Mouse (Mus musculus): ENCODE data around the gene Coa6. TPM values are rescaled to one million over a fixed set of nuclear protein-coding genes. Genes with fewer than 3 reads are reported as not detected.

The Coa6 gene
- polyA plus RNA-seq, 1 experiment from 2014 or later: 55.9 TPM

GRCm38 (mm10) chr8:126438937-126439336 is 16.6 kb downstream of the Coa6 start:
- no peak overlapping the region for H3K4me3 ChIP-seq (ENCODE audit: low read length)
- ATAC-seq: no peak
- H3K36me3 ChIP-seq (ENCODE audit: control insufficient read depth, insufficient read depth, low read length): peaks cover 25% of the 10 kb centered on the region

GRCm38 (mm10) chr8:126451158-126451557 is 28.8 kb downstream of the Coa6 start:
- Histone ChIP-seq H3K4me3 (ENCODE audit: low read length) (no peak overlapping the region), H3K9ac (ENCODE audit: low read depth, low read length) (no peak overlapping the region), H3K36me3 (ENCODE audit: control insufficient read depth, insufficient read depth, low read length) (peaks cover 37% of the 10 kb centered on the region), H3K4me2 (ENCODE audit: low read length) (no peak overlapping the region), H3K27ac (ENCODE audit: low read depth, low read length) (no peak overlapping the region), H3K9me3 (ENCODE audit: control insufficient read depth, low read length) (no peaks in the 10 kb centered on the region), H3K27me3 (replicated peaks; ENCODE audit: control insufficient read depth, insufficient read depth, low read length) (no peaks in the 10 kb centered on the region), H3K4me1 (ENCODE audit: control insufficient read depth, insufficient read depth, low read depth, low read length) (no peaks in the 10 kb centered on the region)
- no peak for ATAC-seq
- 89% methylated on average over 8 of the region's 8 CpGs for WGBS

More at GRCm38 (mm10) chr8:126438937-126439336, 16.6 kb downstream of the Coa6 start:
- 65% methylated on average over 2 of the region's 2 CpGs for WGBS
- Histone ChIP-seq H3K27me3 (replicated peaks; ENCODE audit: control insufficient read depth, insufficient read depth, low read length) (no peaks in the 10 kb centered on the region), H3K27ac (ENCODE audit: low read depth, low read length) (no peak overlapping the region), H3K9me3 (ENCODE audit: control insufficient read depth, low read length) (no peaks in the 10 kb centered on the region), H3K4me1 (ENCODE audit: control insufficient read depth, insufficient read depth, low read depth, low read length) (no peaks in the 10 kb centered on the region), H3K4me2 (ENCODE audit: low read length) (no peak overlapping the region), H3K9ac (ENCODE audit: low read depth, low read length) (no peak overlapping the region)

GRCm38 (mm10) chr8:126455383-126455782 is 33.1 kb downstream of the Coa6 start:
- WGBS: 70% methylated on average over 7 of the region's 7 CpGs
- no peak for ATAC-seq
- no peaks in the 10 kb centered on the region for H3K27me3 ChIP-seq (replicated peaks; ENCODE audit: control insufficient read depth, insufficient read depth, low read length)
- H3K36me3 ChIP-seq (ENCODE audit: control insufficient read depth, insufficient read depth, low read length): peaks cover 28% of the 10 kb centered on the region
- no peaks in the 10 kb centered on the region for H3K9me3 ChIP-seq (ENCODE audit: control insufficient read depth, low read length)
- H3K4me2 ChIP-seq (ENCODE audit: low read length): no peak overlapping the region
- H3K9ac ChIP-seq (ENCODE audit: low read depth, low read length): no peak overlapping the region
- no peaks in the 10 kb centered on the region for H3K4me1 ChIP-seq (ENCODE audit: control insufficient read depth, insufficient read depth, low read depth, low read length)
- no peak overlapping the region for H3K4me3 ChIP-seq (ENCODE audit: low read length)
- H3K27ac ChIP-seq (ENCODE audit: low read depth, low read length): no peak overlapping the region

DNA sequence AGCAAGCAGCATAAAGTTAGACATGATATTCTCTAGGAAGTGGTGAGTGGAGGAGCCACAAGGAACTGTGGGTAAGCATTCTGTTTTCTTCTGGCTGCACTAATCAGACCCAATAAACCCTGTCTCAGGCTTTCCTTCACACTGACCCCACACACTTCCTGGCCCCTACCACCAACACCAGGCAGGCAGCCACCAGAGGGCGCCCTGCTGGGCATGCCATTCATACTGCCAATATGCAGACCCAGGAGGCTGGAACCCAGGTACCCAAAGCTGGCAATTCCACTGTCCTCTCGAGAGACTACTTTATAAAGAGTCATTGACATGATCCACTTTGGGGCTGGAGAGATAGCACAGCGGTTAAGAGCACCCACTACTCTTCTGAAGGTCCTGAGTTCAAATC is 38.0 kb downstream of the Coa6 start:
- Histone ChIP-seq H3K27me3 (replicated peaks; ENCODE audit: control insufficient read depth, insufficient read depth, low read length) (no peaks in the 10 kb centered on the region), H3K27ac (ENCODE audit: low read depth, low read length) (no peak overlapping the region), H3K4me2 (ENCODE audit: low read length) (no peak overlapping the region), H3K9me3 (ENCODE audit: control insufficient read depth, low read length) (no peaks in the 10 kb centered on the region), H3K9ac (ENCODE audit: low read depth, low read length) (no peak overlapping the region), H3K36me3 (ENCODE audit: control insufficient read depth, insufficient read depth, low read length) (peaks cover 17% of the 10 kb centered on the region; the same call in 1 of the 2 replicates), H3K4me1 (ENCODE audit: control insufficient read depth, insufficient read depth, low read depth, low read length) (no peaks in the 10 kb centered on the region), H3K4me3 (ENCODE audit: low read length) (no peak overlapping the region)
- ATAC-seq: no peak
- WGBS: 66% methylated on average over 3 of the region's 3 CpGs

GRCm38 (mm10) chr8:126461735-126462134 is 39.4 kb downstream of the Coa6 start:
- no peaks in the 10 kb centered on the region for H3K27me3 ChIP-seq (replicated peaks; ENCODE audit: control insufficient read depth, insufficient read depth, low read length)
- no peak for ATAC-seq
- H3K9ac ChIP-seq (ENCODE audit: low read depth, low read length): no peak overlapping the region
- 91% methylated on average over 7 of the region's 7 CpGs for WGBS
- H3K36me3 ChIP-seq (ENCODE audit: control insufficient read depth, insufficient read depth, low read length): peaks cover 15% of the 10 kb centered on the region; the same call in 1 of the 2 replicates
- no peak overlapping the region for H3K4me3 ChIP-seq (ENCODE audit: low read length)
- H3K27ac ChIP-seq (ENCODE audit: low read depth, low read length): no peak overlapping the region
- no peak overlapping the region for H3K4me2 ChIP-seq (ENCODE audit: low read length)
- no peaks in the 10 kb centered on the region for H3K9me3 ChIP-seq (ENCODE audit: control insufficient read depth, low read length)
- no peaks in the 10 kb centered on the region for H3K4me1 ChIP-seq (ENCODE audit: control insufficient read depth, insufficient read depth, low read depth, low read length)

DNA sequence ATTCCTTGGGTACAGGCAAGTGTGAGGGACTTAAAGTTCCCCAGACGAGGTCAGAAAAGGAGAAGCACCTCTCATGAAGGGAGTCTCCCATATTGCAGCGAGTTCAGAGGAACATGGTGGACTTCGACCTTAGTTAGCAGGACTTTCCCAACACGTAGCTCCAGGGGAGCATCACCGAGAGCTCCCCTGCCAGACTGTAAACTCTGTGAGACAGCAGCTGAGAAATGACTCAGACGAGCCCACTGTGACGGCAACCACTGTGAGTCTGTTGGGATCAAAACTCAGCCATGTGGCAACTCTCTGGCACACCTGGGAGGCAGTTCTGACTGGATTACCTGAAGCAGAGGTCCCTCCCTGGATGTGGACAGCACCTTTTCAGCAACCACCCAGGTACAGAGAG is 41.8 kb downstream of the Coa6 start:
- Histone ChIP-seq H3K27me3 (replicated peaks; ENCODE audit: control insufficient read depth, insufficient read depth, low read length) (no peaks in the 10 kb centered on the region), H3K4me2 (ENCODE audit: low read length) (no peak overlapping the region), H3K4me3 (ENCODE audit: low read length) (no peak overlapping the region), H3K4me1 (ENCODE audit: control insufficient read depth, insufficient read depth, low read depth, low read length) (no peaks in the 10 kb centered on the region), H3K36me3 (ENCODE audit: control insufficient read depth, insufficient read depth, low read length) (peaks cover 15% of the 10 kb centered on the region; the same call in 1 of the 2 replicates), H3K9ac (ENCODE audit: low read depth, low read length) (no peak overlapping the region), H3K9me3 (ENCODE audit: control insufficient read depth, low read length) (no peaks in the 10 kb centered on the region), H3K27ac (ENCODE audit: low read depth, low read length) (no peak overlapping the region)
- ATAC-seq: no peak
- 90% methylated on average over 7 of the region's 7 CpGs for WGBS

DNA sequence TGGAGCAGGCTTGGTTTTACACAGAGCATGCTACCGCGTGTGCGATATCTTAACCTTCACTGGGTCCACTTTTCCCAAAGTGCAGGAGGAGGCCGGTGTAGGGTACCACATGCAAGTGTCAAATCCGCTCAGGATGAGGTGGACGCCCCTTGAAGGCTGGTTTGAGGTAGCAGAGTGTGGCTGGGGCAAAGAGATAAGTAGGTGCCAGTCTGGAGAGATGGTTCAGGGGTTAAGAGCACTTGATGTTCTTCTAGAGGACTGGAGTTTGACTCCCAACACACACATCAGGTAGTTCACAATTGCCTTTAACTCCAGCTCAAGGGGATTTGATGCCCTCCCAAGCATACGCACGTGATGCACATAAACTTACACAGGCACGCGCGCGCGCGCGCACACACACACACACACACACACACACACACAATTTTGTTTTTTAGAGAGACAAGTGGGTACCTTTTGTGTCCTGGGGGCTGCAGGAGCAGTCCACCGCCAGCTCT is 51.5 kb downstream of the Coa6 start:
- no peaks in the 10 kb centered on the region for H3K27me3 ChIP-seq (replicated peaks; ENCODE audit: control insufficient read depth, insufficient read depth, low read length)
- peaks cover 5% of the 10 kb centered on the region; the same call in 1 of the 2 replicates for H3K36me3 ChIP-seq (ENCODE audit: control insufficient read depth, insufficient read depth, low read length)
- peaks cover 15% of the 10 kb centered on the region for H3K4me1 ChIP-seq (ENCODE audit: control insufficient read depth, insufficient read depth, low read depth, low read length)
- ATAC-seq: no peak
- H3K4me3 ChIP-seq (ENCODE audit: low read length): peak overlapping the region; percentile 87
- H3K9me3 ChIP-seq (ENCODE audit: control insufficient read depth, low read length): no peaks in the 10 kb centered on the region
- peak overlapping the region; percentile 83 for H3K9ac ChIP-seq (ENCODE audit: low read depth, low read length)
- 12% methylated on average over 16 of the region's 16 CpGs for WGBS
- peak overlapping the region; percentile 93 for H3K27ac ChIP-seq (ENCODE audit: low read depth, low read length)
- H3K4me2 ChIP-seq (ENCODE audit: low read length): peak overlapping the region; percentile 86

DNA sequence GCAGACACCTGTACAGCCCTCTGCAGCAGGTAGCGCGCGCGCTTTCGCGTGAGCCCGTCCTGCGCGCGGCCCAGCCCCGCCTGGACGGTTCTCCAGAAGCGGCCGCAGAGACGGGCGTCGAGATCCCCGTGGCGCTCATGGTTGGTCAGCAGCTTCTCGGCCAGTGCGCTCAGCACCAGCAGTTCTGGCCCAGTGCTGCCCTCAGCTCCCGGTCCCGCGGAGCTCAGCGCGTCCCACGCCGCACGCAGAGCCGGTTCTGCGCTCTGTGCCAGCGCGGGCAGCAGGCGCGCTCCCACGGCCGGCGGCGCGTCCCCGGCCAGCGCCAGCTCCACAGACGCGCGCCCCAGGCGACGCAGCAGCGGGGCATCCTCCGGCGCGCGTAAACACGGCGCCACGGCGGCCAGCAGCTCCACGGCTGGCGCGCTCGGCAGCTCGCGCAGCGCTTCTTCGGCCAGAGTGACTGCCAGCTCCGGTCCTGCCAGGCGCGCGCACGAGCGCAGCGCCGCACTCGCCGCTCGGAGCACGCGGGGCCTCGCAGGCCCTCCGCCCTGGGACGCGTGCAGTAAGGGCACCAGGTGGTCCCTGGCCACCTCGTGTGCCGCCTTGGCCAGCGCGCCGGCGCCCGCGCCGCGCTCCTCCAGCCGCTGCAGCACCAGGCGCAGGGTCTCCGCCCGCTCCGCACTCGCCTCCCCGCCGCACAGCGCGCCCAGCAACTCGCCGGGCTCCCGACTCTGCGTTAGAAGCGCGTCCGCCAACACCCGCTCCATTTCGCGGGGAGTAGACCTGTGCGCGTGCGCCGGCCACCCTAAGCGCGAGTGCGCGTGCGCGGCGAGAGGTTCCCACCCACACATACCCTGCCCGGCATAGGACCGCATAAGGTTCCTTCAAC is 52.2 kb downstream of the Coa6 start, which contains the start of gene Tarbp1:
Gene Tarbp1, minus strand, starts transcription at position 767 of the 889 bp plus-strand sequence.
- H3K9me3 ChIP-seq (ENCODE audit: control insufficient read depth, low read length): no peaks in the 10 kb centered on the region
- WGBS: 1% methylated on average over 90 of the region's 124 CpGs
- peaks cover 15% of the 10 kb centered on the region for H3K4me1 ChIP-seq (ENCODE audit: control insufficient read depth, insufficient read depth, low read depth, low read length)
- no peaks in the 10 kb centered on the region for H3K27me3 ChIP-seq (replicated peaks; ENCODE audit: control insufficient read depth, insufficient read depth, low read length)
- H3K9ac ChIP-seq (ENCODE audit: low read depth, low read length): peak within 1 kb of the TSS; percentile 83
- H3K27ac ChIP-seq (ENCODE audit: low read depth, low read length): peak within 1 kb of the TSS; percentile 93
- peak within 1 kb of the TSS; percentile 87 for H3K4me3 ChIP-seq (ENCODE audit: low read length)
- H3K4me2 ChIP-seq (ENCODE audit: low read length): peak within 1 kb of the TSS; percentile 86
- peak; percentile 93 for ATAC-seq
- peaks cover 5% of the 10 kb centered on the region; the same call in 1 of the 2 replicates for H3K36me3 ChIP-seq (ENCODE audit: control insufficient read depth, insufficient read depth, low read length)

Data from hindbrain, embryonic 16.5 days (tissue).